Mouse (Mus musculus) lung, postnatal 36 days (tissue): Measurements from ENCODE around the gene Jakmip3.

Experiments
- DNase-seq: peaks from one replicate; pipeline ENCODE4 v3.0.0; 2022; ENCODE audit warnings: mixed read lengths

Gene Jakmip3

GRCm38 (mm10) chr7:138948309-138948708 is 7.8 kb downstream of the Jakmip3 start:
- no peak for DNase-seq

- DNase-seq, result no peak
Observed at GRCm38 (mm10) chr7:138955787-138956186, 15.3 kb downstream of the Jakmip3 start.

GRCm38 (mm10) chr7:138957106-138957505 is 16.6 kb downstream of the Jakmip3 start:
- no peak for DNase-seq

GRCm38 (mm10) chr7:138959747-138960146 is 19.2 kb downstream of the Jakmip3 start:
- DNase-seq, result no peak

- DNase-seq, result no peak
Observed at GRCm38 (mm10) chr7:138963756-138964155, 23.2 kb downstream of the Jakmip3 start.

GRCm38 (mm10) chr7:138968010-138968620 is 27.6 kb downstream of the Jakmip3 start:
- DNase-seq, result no peak

- DNase-seq, result no peak
Observed at GRCm38 (mm10) chr7:138977510-138977909, 37.0 kb downstream of the Jakmip3 start.

GRCm38 (mm10) chr7:138984576-138984975 is 44.0 kb downstream of the Jakmip3 start:
- DNase-seq, result no peak

GRCm38 (mm10) chr7:138989156-138989555 is 48.6 kb downstream of the Jakmip3 start:
- no peak for DNase-seq

GRCm38 (mm10) chr7:139002692-139003091 is 62.2 kb downstream of the Jakmip3 start:
- DNase-seq, result no peak

GRCm38 (mm10) chr7:139003250-139003649 is 62.7 kb downstream of the Jakmip3 start:
- no peak for DNase-seq

GRCm38 (mm10) chr7:139009786-139010502 is 69.4 kb downstream of the Jakmip3 start:
- no peak for DNase-seq

GRCm38 (mm10) chr7:139011027-139011426 is 70.5 kb downstream of the Jakmip3 start:
- DNase-seq, result peak; percentile 66

- DNase-seq, result no peak
Observed at GRCm38 (mm10) chr7:139011586-139011985, 71.1 kb downstream of the Jakmip3 start.

GRCm38 (mm10) chr7:139012767-139013369 is 72.3 kb downstream of the Jakmip3 start:
- no peak for DNase-seq

- no peak for DNase-seq
Observed at GRCm38 (mm10) chr7:139015143-139015542, 74.6 kb downstream of the Jakmip3 start.

- DNase-seq, result no peak
Observed at GRCm38 (mm10) chr7:139016288-139016687, 75.8 kb downstream of the Jakmip3 start.

- DNase-seq, result no peak
Observed at GRCm38 (mm10) chr7:139017249-139017903, 76.8 kb downstream of the Jakmip3 start.

GRCm38 (mm10) chr7:139020884-139021283 is 80.4 kb downstream of the Jakmip3 start:
- DNase-seq, result peak; percentile 10

- no peak for DNase-seq
Observed at GRCm38 (mm10) chr7:139021326-139021725, 80.8 kb downstream of the Jakmip3 start.

- DNase-seq, result no peak
Observed at GRCm38 (mm10) chr7:139027136-139027535, 86.6 kb downstream of the Jakmip3 start.

GRCm38 (mm10) chr7:139031215-139031614 is 90.7 kb downstream of the Jakmip3 start:
- no peak for DNase-seq

- peak; percentile 5 for DNase-seq
Observed at GRCm38 (mm10) chr7:139063406-139063805, 122.9 kb downstream of the Jakmip3 start.
